Comparison of ENCODE assay signal across 36 mouse cellular contexts in genomic region chr7:126062228-126062627, GRCm38 (mm10). TPM values are rescaled to one million over a fixed set of nuclear protein-coding genes. Genes with fewer than 3 reads are reported as not detected.
A peak's percentile ranks its signal among the peaks of the same experiment; 100 is the strongest.
DNase-seq lines count a peak whose midpoint lies in the region; ATAC-seq and TF ChIP-seq lines count a peak whose summit lies in the region.
"Had no signal": no experiment of that assay in that cellular context is flagged by ENCODE, and none has a peak within 500 bp of the region (broad histone marks: within the 10 kb centered on the region; RNA-seq: fewer than 3 reads in every experiment).

No protein-coding gene starts in this region.

- no peak for TF ChIP-seq EP300 in stomach, postnatal 0 days (optimal IDR thresholded peaks at IDR 0.05)

- no peak overlapping the region for H3K9ac ChIP-seq in hindbrain, embryonic 13.5 days
- H3K9ac ChIP-seq in forebrain, embryonic 16.5 days (replicated peaks; ENCODE audit: low read depth, low read length), result no peak overlapping the region
- H3K9ac ChIP-seq in midbrain, embryonic 12.5 days (replicated peaks), result no peak overlapping the region
- H3K9ac ChIP-seq in stomach, postnatal 0 days (ENCODE audit: low read length), result no peak overlapping the region
- H3K9ac ChIP-seq: embryonic facial prominence, embryonic 13.5 days; heart, embryonic 13.5 days; intestine, embryonic 15.5 days; liver, embryonic 14.5 days; neural tube, embryonic 13.5 days; stomach, embryonic 15.5 days had no signal

- peak; percentile 57; the same call in 1 of the 2 replicates for ATAC-seq in hindbrain, embryonic 13.5 days (ENCODE audit: low FRiP score)
- ATAC-seq in forebrain, embryonic 16.5 days, result peak; percentile 51
- peak; percentile 56; the same call in 1 of the 2 replicates for ATAC-seq in midbrain, embryonic 12.5 days (ENCODE audit: low FRiP score, low read depth)
- ATAC-seq in monocyte, adult 5-6 weeks (replicated peaks; ENCODE audit: insufficient number of reproducible peaks, low FRiP score, low TSS enrichment, poor library complexity, severe bottlenecking), result no peak
- ATAC-seq in stomach, postnatal 0 days (ENCODE audit: low FRiP score, low TSS enrichment), result no peak
- ATAC-seq: activated CD4-positive, CD25-positive, alpha-beta regulatory T cell, adult 4 months; intestine, embryonic 15.5 days had no signal

- peaks cover 20% of the 10 kb centered on the region for H3K27me3 ChIP-seq in hindbrain, embryonic 13.5 days
- H3K27me3 ChIP-seq in hindbrain, embryonic 10.5 days (ENCODE audit: insufficient read depth, poor library complexity, severe bottlenecking), result peaks cover 17% of the 10 kb centered on the region
- no peaks in the 10 kb centered on the region for H3K27me3 ChIP-seq in forebrain, embryonic 16.5 days (replicated peaks; ENCODE audit: control insufficient read depth, insufficient read depth, low read length)
- peaks cover 17% of the 10 kb centered on the region; the same call in 1 of the 2 replicates for H3K27me3 ChIP-seq in midbrain, embryonic 12.5 days
- H3K27me3 ChIP-seq in stomach, postnatal 0 days (ENCODE audit: control insufficient read depth, insufficient read depth, low read length), result no peaks in the 10 kb centered on the region
- H3K27me3 ChIP-seq: embryonic facial prominence, embryonic 13.5 days; intestine, embryonic 15.5 days; neural tube, embryonic 13.5 days; stomach, embryonic 15.5 days had no signal

- peaks cover 24% of the 10 kb centered on the region for H3K4me1 ChIP-seq in hindbrain, embryonic 13.5 days (replicated peaks)
- peaks cover 35% of the 10 kb centered on the region for H3K4me1 ChIP-seq in hindbrain, embryonic 10.5 days (replicated peaks)
- peaks cover 17% of the 10 kb centered on the region for H3K4me1 ChIP-seq in forebrain, embryonic 16.5 days (replicated peaks; ENCODE audit: control insufficient read depth, insufficient read depth, low read length)
- H3K4me1 ChIP-seq in midbrain, embryonic 12.5 days, result peaks cover 21% of the 10 kb centered on the region
- no peaks in the 10 kb centered on the region for H3K4me1 ChIP-seq in stomach, postnatal 0 days (replicated peaks; ENCODE audit: control insufficient read depth, insufficient read depth)
- H3K4me1 ChIP-seq: stomach, embryonic 15.5 days had no signal

- no peak overlapping the region for H3K4me3 ChIP-seq in hindbrain, embryonic 13.5 days
- H3K4me3 ChIP-seq in hindbrain, embryonic 10.5 days, result no peak overlapping the region
- no peak overlapping the region for H3K4me3 ChIP-seq in forebrain, embryonic 16.5 days (replicated peaks; ENCODE audit: low read length)
- no peak overlapping the region for H3K4me3 ChIP-seq in midbrain, embryonic 12.5 days
- H3K4me3 ChIP-seq in stomach, postnatal 0 days (ENCODE audit: low read depth, low read length), result no peak overlapping the region
- H3K4me3 ChIP-seq: embryonic facial prominence, embryonic 13.5 days; heart, embryonic 13.5 days; intestine, embryonic 15.5 days; myocyte; neural tube, embryonic 13.5 days; stomach, embryonic 15.5 days had no signal

- TF ChIP-seq CTCF in brain, embryonic 14.5 days (IDR thresholded peaks at IDR 0.05; ENCODE audit: borderline replicate concordance, extremely low read depth, insufficient read depth, insufficient read length), result no peak
- TF ChIP-seq CTCF in stomach, postnatal 0 days (IDR thresholded peaks at IDR 0.05; ENCODE audit: low read depth), result no peak

- H3K4me2 ChIP-seq in hindbrain, embryonic 13.5 days, result no peak overlapping the region
- H3K4me2 ChIP-seq in forebrain, embryonic 16.5 days (ENCODE audit: low read length), result no peak overlapping the region
- no peak overlapping the region for H3K4me2 ChIP-seq in midbrain, embryonic 12.5 days (replicated peaks)
- H3K4me2 ChIP-seq in stomach, postnatal 0 days (replicated peaks; ENCODE audit: low read depth), result no peak overlapping the region
- H3K4me2 ChIP-seq: embryonic facial prominence, embryonic 13.5 days; heart, embryonic 13.5 days; intestine, embryonic 15.5 days; neural tube, embryonic 13.5 days; stomach, embryonic 15.5 days had no signal

- no peak overlapping the region for H3K27ac ChIP-seq in hindbrain, embryonic 13.5 days
- no peak overlapping the region for H3K27ac ChIP-seq in hindbrain, embryonic 10.5 days
- H3K27ac ChIP-seq in forebrain, embryonic 16.5 days (ENCODE audit: low read length), result no peak overlapping the region
- H3K27ac ChIP-seq in midbrain, embryonic 12.5 days (replicated peaks), result no peak overlapping the region
- H3K27ac ChIP-seq in stomach, postnatal 0 days (replicated peaks), result no peak overlapping the region
- H3K27ac ChIP-seq: embryonic facial prominence, embryonic 13.5 days; heart, embryonic 13.5 days; intestine, embryonic 15.5 days; kidney, postnatal 0 days; liver, embryonic 14.5 days; macrophage; neural tube, embryonic 13.5 days; stomach, embryonic 15.5 days had no signal

- TF ChIP-seq POLR2A in brain, embryonic 14.5 days (IDR thresholded peaks at IDR 0.05; ENCODE audit: borderline replicate concordance, extremely low read depth, insufficient read depth, insufficient read length, poor library complexity, severe bottlenecking), result no peak

- WGBS in hindbrain, embryonic 13.5 days, result 26% methylated on average over 4 of the region's 4 CpGs
- WGBS in hindbrain, embryonic 10.5 days, result 44% methylated on average over 4 of the region's 4 CpGs
- WGBS in forebrain, embryonic 16.5 days, result 10% methylated on average over 4 of the region's 4 CpGs
- WGBS in midbrain, embryonic 12.5 days, result 29% methylated on average over 4 of the region's 4 CpGs
- 72% methylated on average over 4 of the region's 4 CpGs for WGBS in stomach, postnatal 0 days

- no peaks in the 10 kb centered on the region for H3K36me3 ChIP-seq in hindbrain, embryonic 13.5 days
- H3K36me3 ChIP-seq in hindbrain, embryonic 10.5 days, result no peaks in the 10 kb centered on the region
- no peaks in the 10 kb centered on the region for H3K36me3 ChIP-seq in forebrain, embryonic 16.5 days (ENCODE audit: control insufficient read depth, insufficient read depth)
- H3K36me3 ChIP-seq in midbrain, embryonic 12.5 days, result no peaks in the 10 kb centered on the region
- no peaks in the 10 kb centered on the region for H3K36me3 ChIP-seq in stomach, postnatal 0 days (ENCODE audit: control insufficient read depth, insufficient read depth, low read length)
- H3K36me3 ChIP-seq: embryonic facial prominence, embryonic 13.5 days; heart, embryonic 13.5 days; intestine, embryonic 15.5 days; neural tube, embryonic 13.5 days; stomach, embryonic 15.5 days had no signal

- DNase-seq in hindbrain, embryonic 10.5 days (ENCODE audit: low spot score), result no peak
- DNase-seq in brain, embryonic 14.5 days (ENCODE audit: low read depth), result peak; percentile 72
- DNase-seq in adrenal gland, postnatal 10 days, result no peak
- DNase-seq in stomach, postnatal 0 days (ENCODE audit: low spot score), result no peak
- DNase-seq: adrenal gland, postnatal 14 days; B cell, adult 2 months; cerebellum, adult 11-12 months; cerebellum, adult 9-11 months; embryo, embryonic 11 days; gastrocnemius, postnatal 10 days; heart, postnatal 10 days; kidney, adult 8-10 months; layer of hippocampus, postnatal 36 days; liver; lung, adult 2 months; lung, postnatal 10 days; retina, postnatal 1 day; right cerebral cortex, postnatal 14 days; thymus, postnatal 14 days had no signal

- no peaks in the 10 kb centered on the region for H3K9me3 ChIP-seq in hindbrain, embryonic 13.5 days
- H3K9me3 ChIP-seq in hindbrain, embryonic 10.5 days, result peaks cover 5% of the 10 kb centered on the region
- H3K9me3 ChIP-seq in forebrain, embryonic 16.5 days (ENCODE audit: control insufficient read depth, low read length), result 0 out of 2 replicates have a peak, but pooled peaks cover 4% of the 10 kb centered on the region
- no peaks in the 10 kb centered on the region for H3K9me3 ChIP-seq in midbrain, embryonic 12.5 days
- no peaks in the 10 kb centered on the region for H3K9me3 ChIP-seq in stomach, postnatal 0 days (ENCODE audit: control insufficient read depth, low read length)
- H3K9me3 ChIP-seq: embryonic facial prominence, embryonic 13.5 days; heart, embryonic 13.5 days; intestine, embryonic 15.5 days; stomach, embryonic 15.5 days had no signal

RNA-seq across cellular contexts. Expression of gene Gsg1l, which starts 20.0 kb away (rescaled TPM):
- 7.1 and 8.8 TPM in 2 replicates for polyA plus RNA-seq in hindbrain, embryonic 13.5 days (2015; fragmentation: Nextera tagmentation; extraction: Ambion mirVana)
- 3.2 and 4.7 TPM in 2 replicates for polyA plus RNA-seq in hindbrain, embryonic 10.5 days (2016; fragmentation: Nextera tagmentation; extraction: Ambion mirVana)
- polyA plus RNA-seq in brain, embryonic 14.5 days (2012; rRNA removed), result 16.8 and 26.6 TPM in 2 replicates
- 5.8 and 6.1 TPM in 2 replicates for polyA plus RNA-seq in forebrain, embryonic 16.5 days (2015; fragmentation: Nextera tagmentation; extraction: Ambion mirVana)
- polyA plus RNA-seq in midbrain, embryonic 12.5 days (2016; fragmentation: Nextera tagmentation; extraction: Ambion mirVana), result 4.4 and 5.5 TPM in 2 replicates
- total RNA-seq in monocyte, adult 5-6 weeks (2017), result not detected in 3 replicates
- 1 to 10 TPM; 7.2 to 8.7 TPM for total RNA-seq in adrenal gland, postnatal 10 days (2021)
- polyA plus RNA-seq in stomach, postnatal 0 days (2015; fragmentation: Nextera tagmentation; extraction: Ambion mirVana), result 0.67 and 0.77 TPM in 2 replicates
- total RNA-seq: CH12.LX; ES-E14; megakaryocyte-erythroid progenitor cell, adult 5-6 weeks had no signal
- polyA plus RNA-seq: activated CD4-positive, CD25-positive, alpha-beta regulatory T cell, adult 4 months; myocyte had no signal

Comparison
In these comparisons a context has a peak if more than half of its experiments do, and no peak if none do; other contexts are left out.
1. ATAC-seq: peak in hindbrain, embryonic 13.5 days (single experiment), forebrain, embryonic 16.5 days (single experiment) and midbrain, embryonic 12.5 days (single experiment); none in monocyte, adult 5-6 weeks (single experiment) and stomach, postnatal 0 days (single experiment).